Mouse (Mus musculus) heart, embryonic 15.5 days (tissue): ENCODE data around the gene Wipf3. TPM values are rescaled to one million over a fixed set of nuclear protein-coding genes. Genes with fewer than 3 reads are reported as not detected.

Experiments
- ATAC-seq: fragments of 200-750 bp; cut with Nextera tagmentation; replicated peaks from 2 replicates; pipeline ENCODE4 v1.8.0; 2017; ENCODE audit warnings: low read depth, moderate TSS enrichment; ENCODE audit not compliant: insufficient number of reproducible peaks, insufficient read depth, low FRiP score
- H3K27ac ChIP-seq: fragments of 300-500 bp; sonication (generic); 2 replicates; pipeline ENCODE4 v1.5.1; 2015; ENCODE audit warnings: mild to moderate bottlenecking, inconsistent platforms
- H3K27me3 ChIP-seq: fragments of 300-500 bp; sonication (generic); 2 replicates; pipeline ENCODE4 v1.6.1; 2015; ENCODE audit warnings: inconsistent platforms
- H3K36me3 ChIP-seq: fragments of 300-500 bp; sonication (generic); 2 replicates; pipeline ENCODE4 v1.6.1; 2015; ENCODE audit warnings: mild to moderate bottlenecking, inconsistent platforms
- H3K4me1 ChIP-seq: fragments of 300-500 bp; sonication (generic); replicated peaks from 2 replicates; pipeline ENCODE4 v1.6.1; 2015; ENCODE audit warnings: inconsistent platforms
- H3K4me2 ChIP-seq: fragments of 300-500 bp; sonication (generic); 2 replicates; pipeline ENCODE4 v1.6.1; 2015; ENCODE audit warnings: inconsistent platforms, mild to moderate bottlenecking, moderate library complexity
- H3K4me3 ChIP-seq: fragments of 300-500 bp; sonication (generic); 2 replicates; pipeline ENCODE4 v1.5.1; 2015; ENCODE audit warnings: mild to moderate bottlenecking, inconsistent platforms
- H3K9ac ChIP-seq: fragments of 300-500 bp; sonication (generic); 2 replicates; pipeline ENCODE4 v1.6.1; 2015; ENCODE audit warnings: mild to moderate bottlenecking, inconsistent platforms
- H3K9me3 ChIP-seq: fragments of 300-500 bp; sonication (generic); replicated peaks from 2 replicates; pipeline ENCODE4 v1.6.1; 2016; ENCODE audit warnings: inconsistent platforms
- WGBS: fragments of 180-500 bp; shearing (Covaris S2); methylation state at CpG from one replicate; pipeline ENCODE4 v1.1.7; 2015; ENCODE audit warnings: mixed read lengths; 5-methylcytosine and 5-hydroxymethylcytosine counted together
- polyA plus RNA-seq: library from polyadenylated mRNA; unstranded; fragments of >200 nt; fragmentation: Nextera tagmentation; extraction: Ambion mirVana; gene quantifications from 2 replicates; pipeline ENCODE4 v1.2.1, GENCODE M21; 2015

Wipf3 gene
- polyA plus RNA-seq, 1 experiment from 2014 or later = 3.4 TPM

DNA sequence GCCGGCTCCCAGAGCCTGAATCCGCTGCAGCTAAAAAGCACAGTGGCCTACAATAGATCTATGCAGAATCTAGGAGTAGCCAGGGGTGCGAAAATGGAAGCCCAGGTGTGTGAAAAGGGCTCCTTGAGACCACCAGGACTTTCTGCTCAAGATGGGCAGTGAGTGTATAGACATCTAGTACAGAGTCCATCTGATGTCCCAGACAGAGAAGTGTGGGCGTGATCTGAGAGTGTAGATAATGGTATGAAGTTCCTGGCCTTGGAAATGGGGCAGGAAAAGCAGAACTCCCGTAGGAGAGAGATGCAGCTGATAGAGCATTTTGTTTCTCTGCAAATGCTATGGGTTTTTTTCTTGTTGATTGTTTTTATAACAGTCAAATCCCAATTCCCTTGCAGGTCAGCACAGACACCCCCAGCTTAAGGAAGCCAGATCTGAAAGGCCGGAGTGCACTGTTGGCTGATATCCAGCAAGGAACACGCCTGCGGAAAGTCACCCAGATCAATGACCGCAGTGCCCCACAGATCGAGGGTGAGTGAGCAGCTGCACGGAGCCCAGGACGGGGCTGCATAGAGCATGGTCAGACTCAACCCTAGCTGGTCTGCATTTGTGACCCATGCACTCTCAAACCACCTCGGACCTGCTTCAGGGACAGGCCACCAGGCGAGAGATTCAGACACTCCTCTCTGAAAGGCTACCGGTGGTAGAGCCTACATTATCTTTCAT lies 52.1 kb downstream of the Wipf3 start:
- 65% methylated on average over 15 of the region's 15 CpGs for WGBS

GRCm38 (mm10) chr6:54485000-54485399 lies 55.6 kb downstream of the Wipf3 start:
- H3K27me3 ChIP-seq = no peaks in the 10 kb centered on the region
- H3K36me3 ChIP-seq = no peaks in the 10 kb centered on the region; the same call in 1 of the 2 replicates
- H3K27ac ChIP-seq = no peak overlapping the region
- no peak for ATAC-seq
- H3K4me3 ChIP-seq = peak overlapping the region; percentile 37; the same call in 1 of the 2 replicates
- 36% methylated on average over 10 of the region's 12 CpGs for WGBS
- no peaks in the 10 kb centered on the region for H3K9me3 ChIP-seq
- H3K4me2 ChIP-seq = peak overlapping the region; percentile 67
- H3K4me1 ChIP-seq = peaks cover 12% of the 10 kb centered on the region
- no peak overlapping the region for H3K9ac ChIP-seq

More for the DNA sequence above, 52.1 kb downstream of the Wipf3 start:
- no peaks in the 10 kb centered on the region for H3K9me3 ChIP-seq
- H3K4me3 ChIP-seq = no peak overlapping the region
- no peaks in the 10 kb centered on the region for H3K36me3 ChIP-seq
- no peak overlapping the region for H3K4me2 ChIP-seq
- H3K4me1 ChIP-seq = peaks cover 10% of the 10 kb centered on the region
- H3K9ac ChIP-seq = no peak overlapping the region
- ATAC-seq = no peak
- H3K27me3 ChIP-seq = no peaks in the 10 kb centered on the region
- no peak overlapping the region for H3K27ac ChIP-seq

DNA sequence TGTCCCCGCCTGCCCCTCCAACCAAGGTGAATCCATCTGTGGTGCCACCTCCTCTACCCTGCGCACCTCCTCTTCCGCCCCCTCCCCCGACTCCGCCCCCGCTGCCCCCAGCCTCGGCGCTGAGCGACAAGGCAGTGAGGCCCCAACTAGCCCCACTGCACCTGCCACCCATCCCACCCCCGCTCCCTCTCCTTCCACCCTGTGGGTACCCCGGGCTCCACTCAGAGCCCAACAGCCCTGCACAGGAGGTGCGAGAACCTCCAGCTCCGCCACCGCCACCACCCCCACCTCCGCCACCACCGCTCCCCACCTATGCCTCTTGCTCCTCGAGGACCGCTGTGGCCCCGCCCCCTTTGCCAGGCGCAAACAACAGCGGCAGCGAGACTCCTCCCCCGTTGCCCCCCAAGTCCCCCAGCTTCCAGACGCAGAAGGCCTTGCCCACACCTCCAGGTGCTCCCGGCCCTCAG lies 56.1 kb downstream of the Wipf3 start:
- Histone ChIP-seq H3K4me3 (peak overlapping the region; percentile 37), H3K36me3 (no peaks in the 10 kb centered on the region; the same call in 1 of the 2 replicates), H3K4me2 (peak overlapping the region; percentile 67), H3K27ac (no peak overlapping the region), H3K4me1 (peaks cover 12% of the 10 kb centered on the region), H3K27me3 (no peaks in the 10 kb centered on the region), H3K9ac (no peak overlapping the region), H3K9me3 (no peaks in the 10 kb centered on the region)
- 12% methylated on average over 19 of the region's 25 CpGs for WGBS
- ATAC-seq = peak; percentile 23

DNA sequence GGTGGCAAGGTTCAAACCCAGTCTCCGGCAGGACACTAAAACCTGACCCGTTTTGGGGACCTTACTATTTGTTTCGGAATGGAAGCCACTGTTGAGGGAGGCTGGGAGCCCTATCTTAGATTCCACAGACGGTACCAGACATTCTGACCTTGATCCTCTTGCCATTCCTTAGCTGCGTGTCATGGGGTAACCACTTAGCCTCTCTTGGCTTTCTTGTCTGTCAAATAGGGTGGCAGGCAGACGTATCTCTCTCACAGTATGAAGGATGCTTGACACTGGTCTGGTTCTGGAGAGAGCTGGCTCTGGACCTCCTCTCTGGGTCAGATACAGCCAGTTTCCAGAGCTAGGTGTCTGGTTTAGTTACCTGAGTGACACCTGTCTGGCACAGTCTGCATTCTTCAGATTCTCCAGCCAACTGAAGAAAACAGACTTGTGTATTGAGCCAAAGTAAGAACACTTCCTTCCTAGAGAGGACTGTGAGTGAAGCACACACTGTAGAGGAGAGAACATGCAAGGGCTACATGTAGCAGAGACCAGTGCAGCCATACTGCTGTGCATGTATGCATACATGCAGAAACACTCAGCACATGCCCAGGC lies 56.7 kb downstream of the Wipf3 start:
- Histone ChIP-seq H3K9ac (no peak overlapping the region), H3K9me3 (no peaks in the 10 kb centered on the region), H3K4me2 (peak overlapping the region; percentile 67), H3K27me3 (no peaks in the 10 kb centered on the region), H3K36me3 (no peaks in the 10 kb centered on the region; the same call in 1 of the 2 replicates), H3K4me3 (peak overlapping the region; percentile 37), H3K27ac (no peak overlapping the region), H3K4me1 (peaks cover 12% of the 10 kb centered on the region)
- ATAC-seq = no peak
- 34% methylated on average over 6 of the region's 6 CpGs for WGBS

GRCm38 (mm10) chr6:54491074-54491473 lies 61.7 kb downstream of the Wipf3 start:
- Histone ChIP-seq H3K9ac (no peak overlapping the region), H3K9me3 (no peaks in the 10 kb centered on the region), H3K27me3 (no peaks in the 10 kb centered on the region), H3K4me3 (no peak overlapping the region), H3K36me3 (no peaks in the 10 kb centered on the region; the same call in 1 of the 2 replicates), H3K4me2 (no peak overlapping the region), H3K4me1 (peaks cover 4% of the 10 kb centered on the region; the same call in 1 of the 2 replicates), H3K27ac (no peak overlapping the region)
- WGBS = 69% methylated on average over 7 of the region's 7 CpGs
- ATAC-seq = no peak

- no peak for ATAC-seq
- no peaks in the 10 kb centered on the region for H3K36me3 ChIP-seq
- H3K9me3 ChIP-seq = no peaks in the 10 kb centered on the region
- H3K27ac ChIP-seq = no peak overlapping the region
- H3K9ac ChIP-seq = no peak overlapping the region
- H3K4me3 ChIP-seq = no peak overlapping the region
- H3K4me2 ChIP-seq = no peak overlapping the region
- H3K4me1 ChIP-seq = peaks cover 4% of the 10 kb centered on the region; the same call in 1 of the 2 replicates
- no peaks in the 10 kb centered on the region for H3K27me3 ChIP-seq
Measured at GRCm38 (mm10) chr6:54494097-54494496, 64.7 kb downstream of the Wipf3 start.

- WGBS = 76% methylated on average over 11 of the region's 11 CpGs
- H3K27me3 ChIP-seq = no peaks in the 10 kb centered on the region
- H3K4me1 ChIP-seq = no peaks in the 10 kb centered on the region
- no peak for ATAC-seq
- no peak overlapping the region for H3K9ac ChIP-seq
- no peak overlapping the region for H3K4me3 ChIP-seq
- H3K36me3 ChIP-seq = no peaks in the 10 kb centered on the region
- no peak overlapping the region for H3K27ac ChIP-seq
- H3K4me2 ChIP-seq = no peak overlapping the region
- no peaks in the 10 kb centered on the region for H3K9me3 ChIP-seq
Measured at GRCm38 (mm10) chr6:54494612-54495398, 65.4 kb downstream of the Wipf3 start.

DNA sequence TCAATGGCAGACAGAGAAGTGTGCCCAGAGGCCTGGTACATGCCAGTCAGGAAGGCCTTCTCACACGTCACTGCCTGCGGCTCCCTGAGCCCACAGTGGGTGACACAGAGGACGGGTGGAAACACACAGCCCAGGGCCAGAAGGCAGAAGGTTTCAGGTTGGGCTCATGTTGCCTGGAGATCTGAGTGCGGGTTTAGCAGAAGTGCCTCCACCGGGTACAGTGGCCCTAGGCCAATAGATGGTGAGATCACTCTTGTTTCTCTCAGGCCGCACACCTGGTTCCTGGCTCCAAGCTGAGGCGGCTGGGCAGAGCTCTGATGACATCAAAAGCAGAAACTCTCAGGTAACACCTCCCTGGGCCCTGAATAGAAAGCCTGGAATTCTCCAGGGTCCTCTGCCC lies 66.8 kb downstream of the Wipf3 start:
- H3K9me3 ChIP-seq = no peaks in the 10 kb centered on the region
- H3K4me2 ChIP-seq = no peak overlapping the region
- no peak overlapping the region for H3K4me3 ChIP-seq
- ATAC-seq = no peak
- H3K4me1 ChIP-seq = no peaks in the 10 kb centered on the region
- no peak overlapping the region for H3K9ac ChIP-seq
- 79% methylated on average over 7 of the region's 7 CpGs for WGBS
- H3K27ac ChIP-seq = no peak overlapping the region
- H3K36me3 ChIP-seq = no peaks in the 10 kb centered on the region
- no peaks in the 10 kb centered on the region for H3K27me3 ChIP-seq

GRCm38 (mm10) chr6:54502661-54503115 lies 73.3 kb downstream of the Wipf3 start:
- Histone ChIP-seq H3K4me1 (peaks cover 18% of the 10 kb centered on the region), H3K4me3 (no peak overlapping the region), H3K4me2 (no peak overlapping the region), H3K27me3 (no peaks in the 10 kb centered on the region), H3K9ac (no peak overlapping the region), H3K27ac (no peak overlapping the region), H3K9me3 (no peaks in the 10 kb centered on the region), H3K36me3 (no peaks in the 10 kb centered on the region)
- 51% methylated on average over 6 of the region's 6 CpGs for WGBS
- no peak for ATAC-seq

DNA sequence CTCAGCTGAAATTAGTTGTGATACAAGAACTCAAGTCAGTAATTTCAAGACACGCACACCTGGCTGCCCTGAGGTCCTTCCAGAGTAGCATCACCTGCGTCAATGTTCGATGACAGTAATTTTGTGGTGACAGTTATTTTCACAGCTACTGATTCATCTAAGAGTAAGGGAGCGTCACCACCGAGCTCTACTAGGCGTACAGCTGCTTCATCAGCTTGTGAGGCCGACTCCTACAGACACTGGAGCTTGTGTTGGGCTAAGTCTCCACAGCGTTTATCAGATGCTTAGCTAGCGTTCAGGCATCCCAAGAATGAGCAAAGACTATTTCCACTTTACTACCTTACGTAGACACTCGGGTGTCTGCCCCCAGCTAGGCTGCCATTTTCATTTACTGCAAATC lies 76.9 kb downstream of the Wipf3 start:
- Histone ChIP-seq H3K36me3 (no peaks in the 10 kb centered on the region), H3K9me3 (no peaks in the 10 kb centered on the region), H3K9ac (no peak overlapping the region), H3K27ac (no peak overlapping the region), H3K27me3 (no peaks in the 10 kb centered on the region), H3K4me1 (peaks cover 24% of the 10 kb centered on the region), H3K4me2 (no peak overlapping the region), H3K4me3 (no peak overlapping the region)
- 57% methylated on average over 11 of the region's 11 CpGs for WGBS
- no peak for ATAC-seq

DNA sequence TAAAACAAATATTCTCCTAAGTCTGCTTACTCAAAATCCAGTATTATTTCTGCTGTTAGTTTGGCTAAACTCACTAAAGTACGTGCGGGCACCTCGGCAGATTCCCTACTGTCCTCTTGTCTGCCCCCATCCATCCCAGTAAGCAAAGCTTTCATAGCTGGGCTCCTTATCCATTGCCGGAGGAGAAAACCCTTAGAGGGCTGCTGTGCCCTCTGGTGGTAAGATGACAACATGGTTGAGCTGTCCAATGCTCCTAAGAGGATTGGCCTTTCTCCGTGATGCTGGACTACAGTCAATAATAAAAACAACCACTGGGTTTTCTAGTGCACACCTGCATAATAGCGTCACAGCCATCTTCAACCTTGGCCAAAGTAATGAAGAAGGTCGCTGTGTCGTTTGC lies 77.6 kb downstream of the Wipf3 start:
- no peaks in the 10 kb centered on the region for H3K36me3 ChIP-seq
- H3K27me3 ChIP-seq = no peaks in the 10 kb centered on the region
- no peak overlapping the region for H3K27ac ChIP-seq
- no peak for ATAC-seq
- H3K4me2 ChIP-seq = no peak overlapping the region
- H3K9ac ChIP-seq = no peak overlapping the region
- no peaks in the 10 kb centered on the region for H3K9me3 ChIP-seq
- no peak overlapping the region for H3K4me3 ChIP-seq
- peaks cover 24% of the 10 kb centered on the region for H3K4me1 ChIP-seq
- WGBS = 27% methylated on average over 8 of the region's 8 CpGs
